Mouse (Mus musculus) layer of hippocampus, adult 11-12 months (tissue): ENCODE measurements around the gene Kndc1.

Source experiments
- DNase-seq: peaks from one replicate; pipeline ENCODE4 v3.0.0; 2022; ENCODE audit warnings: low spot score

Gene Kndc1

GRCm38 (mm10) chr7:139951991-139952633 lies 57.6 kb downstream of the Kndc1 start:
- DNase-seq: no peak

GRCm38 (mm10) chr7:139955505-139955904 lies 61.0 kb downstream of the Kndc1 start:
- DNase-seq: no peak

DNA sequence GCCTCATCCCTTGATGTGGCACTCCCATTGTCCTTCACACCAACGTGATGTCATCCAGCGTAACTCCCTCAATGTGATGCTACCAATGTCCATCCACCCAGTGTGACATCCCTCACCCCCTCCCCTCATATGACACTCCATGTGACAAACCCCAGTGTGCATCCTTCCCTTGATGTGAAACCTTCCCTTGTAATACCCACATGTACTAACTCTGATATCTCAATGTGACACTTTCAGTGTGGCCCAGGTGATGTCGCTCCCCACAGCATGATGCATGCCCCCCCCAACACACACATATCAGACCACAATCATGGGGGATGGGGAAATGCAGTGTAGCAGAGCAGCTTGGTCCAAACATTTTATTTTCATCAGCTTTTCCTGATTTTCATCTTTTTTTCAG lies 62.2 kb downstream of the Kndc1 start:
- DNase-seq: no peak

DNA sequence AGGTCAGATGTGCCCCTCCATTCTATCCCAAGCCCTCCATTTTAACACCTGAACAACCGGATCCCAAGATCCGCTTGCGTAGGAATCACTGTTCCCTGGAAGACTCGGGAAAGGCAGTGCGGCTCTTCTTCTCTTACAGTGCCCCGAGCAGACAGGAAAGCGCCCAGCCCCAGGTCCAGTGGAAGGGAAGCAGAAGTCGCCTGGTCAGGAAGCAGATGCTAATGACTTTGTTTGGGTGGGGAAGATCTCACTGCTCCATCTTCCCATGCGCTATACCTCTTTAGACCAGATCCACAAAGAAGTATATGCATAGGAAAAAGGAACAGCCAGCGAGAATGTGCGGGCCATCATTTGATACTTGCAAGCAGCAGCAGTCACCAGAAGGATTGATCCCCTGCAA lies 62.9 kb downstream of the Kndc1 start:
- DNase-seq: no peak

- no peak for DNase-seq
Measured at GRCm38 (mm10) chr7:139957958-139958357, 63.5 kb downstream of the Kndc1 start.

DNA sequence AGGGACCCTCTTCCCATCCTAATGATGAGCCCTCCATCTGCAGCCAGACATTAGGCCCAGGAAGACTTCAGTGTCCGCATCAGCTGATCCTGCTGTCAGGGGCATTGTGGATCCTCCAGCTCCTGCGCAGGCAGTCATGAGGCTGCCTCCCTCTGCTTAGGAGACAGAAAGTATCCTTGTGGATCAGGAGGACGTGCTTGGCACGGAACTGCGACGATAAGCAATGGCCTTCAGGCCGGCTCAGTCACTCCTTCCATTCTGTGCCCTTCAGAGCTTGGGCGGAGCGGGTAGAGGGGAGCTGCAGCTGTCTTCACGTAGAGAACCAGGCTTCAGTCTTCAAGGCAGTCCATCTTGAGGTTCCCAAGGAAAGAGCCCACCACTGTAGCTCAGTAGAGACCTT lies 66.6 kb downstream of the Kndc1 start:
- no peak for DNase-seq

GRCm38 (mm10) chr7:139963814-139964213 lies 69.3 kb downstream of the Kndc1 start:
- no peak for DNase-seq

DNA sequence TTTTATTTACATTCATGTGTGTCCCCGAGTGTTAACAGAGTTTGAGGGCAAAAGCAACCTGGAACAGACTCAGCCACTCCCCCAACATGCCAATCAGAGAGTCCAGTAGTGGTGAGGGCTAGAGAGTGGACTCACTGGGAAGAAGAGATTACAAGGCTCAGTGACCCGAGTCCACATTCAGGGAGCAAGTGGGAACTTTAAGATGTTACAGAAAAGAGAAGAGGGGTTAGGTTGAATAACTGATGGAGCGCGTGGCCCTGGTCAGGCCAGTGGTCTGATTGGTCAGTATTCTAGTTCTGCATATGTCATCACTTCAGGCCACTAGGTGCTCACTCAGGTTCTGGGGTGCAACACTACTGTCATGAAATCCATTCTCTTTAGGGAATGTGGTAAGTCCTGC lies 72.7 kb downstream of the Kndc1 start:
- DNase-seq: no peak

GRCm38 (mm10) chr7:139968428-139968827 lies 73.9 kb downstream of the Kndc1 start:
- no peak for DNase-seq

- peak; percentile 94 for DNase-seq
Measured at GRCm38 (mm10) chr7:139969348-139970130, 75.0 kb downstream of the Kndc1 start.

GRCm38 (mm10) chr7:139970216-139970919 lies 75.9 kb downstream of the Kndc1 start:
- DNase-seq: no peak

- no peak for DNase-seq
Measured at GRCm38 (mm10) chr7:139970979-139971378, 76.5 kb downstream of the Kndc1 start.

GRCm38 (mm10) chr7:139971436-139971835 lies 76.9 kb downstream of the Kndc1 start:
- no peak for DNase-seq

GRCm38 (mm10) chr7:139972923-139973331 lies 78.4 kb downstream of the Kndc1 start:
- no peak for DNase-seq

GRCm38 (mm10) chr7:139974307-139974706 lies 79.8 kb downstream of the Kndc1 start:
- DNase-seq: no peak

DNA sequence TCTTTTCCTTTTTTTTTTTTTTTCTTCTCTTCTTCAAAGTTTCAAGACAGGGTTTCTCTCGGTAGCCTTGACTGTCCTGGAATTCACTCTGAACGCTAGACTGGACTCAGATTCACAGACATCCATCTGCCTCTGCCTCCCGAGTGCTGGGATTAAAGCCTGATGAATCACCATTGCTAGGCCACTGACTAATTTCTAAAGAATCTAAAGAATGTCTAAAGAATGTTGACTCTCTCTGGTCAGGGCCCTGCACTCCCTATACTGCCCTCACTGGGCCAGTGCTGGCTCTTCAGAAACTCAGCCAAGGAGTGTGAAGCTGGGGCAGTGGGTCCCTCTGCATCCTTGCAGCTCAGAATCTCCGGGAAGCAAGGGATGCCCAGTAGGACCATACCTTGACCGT lies 81.0 kb downstream of the Kndc1 start:
- no peak for DNase-seq

DNA sequence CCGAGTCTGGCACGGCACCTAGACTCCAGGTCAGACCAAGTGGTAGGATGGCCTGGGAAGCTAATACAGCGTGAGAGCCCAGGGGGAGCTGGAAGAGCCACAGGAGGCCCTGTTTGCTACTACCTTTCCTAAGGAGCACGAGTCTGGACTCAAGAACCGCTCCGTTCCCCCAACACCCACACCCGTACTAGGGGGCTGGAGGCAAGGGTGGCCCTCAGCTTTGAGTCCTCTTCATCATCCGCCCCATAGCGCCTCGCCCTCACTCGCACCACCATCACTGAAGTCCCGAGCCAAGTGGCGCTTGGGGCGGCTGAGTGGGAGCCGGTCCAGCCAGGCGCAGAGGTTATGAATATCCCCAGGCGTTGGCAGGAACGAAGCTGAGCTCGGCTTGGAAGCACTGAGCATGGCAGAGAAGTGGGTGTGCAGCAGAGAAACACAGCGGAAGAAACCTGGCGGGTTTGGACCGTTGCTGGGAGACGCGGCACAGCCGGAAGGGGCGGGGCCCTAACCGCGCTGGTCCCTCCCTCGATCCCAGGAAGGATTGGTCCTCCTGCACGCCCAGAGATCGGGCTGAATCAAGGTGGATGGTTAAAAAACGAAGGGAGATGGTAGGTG lies 83.9 kb downstream of the Kndc1 start, which contains the start of gene 6430531B16Rik:
Gene 6430531B16Rik, minus strand, starts transcription at position 478 of the 615 bp plus-strand sequence.
- DNase-seq: peak; percentile 88

GRCm38 (mm10) chr7:139979011-139979719 lies 84.7 kb downstream of the Kndc1 start:
- peak; percentile 31 for DNase-seq

DNA sequence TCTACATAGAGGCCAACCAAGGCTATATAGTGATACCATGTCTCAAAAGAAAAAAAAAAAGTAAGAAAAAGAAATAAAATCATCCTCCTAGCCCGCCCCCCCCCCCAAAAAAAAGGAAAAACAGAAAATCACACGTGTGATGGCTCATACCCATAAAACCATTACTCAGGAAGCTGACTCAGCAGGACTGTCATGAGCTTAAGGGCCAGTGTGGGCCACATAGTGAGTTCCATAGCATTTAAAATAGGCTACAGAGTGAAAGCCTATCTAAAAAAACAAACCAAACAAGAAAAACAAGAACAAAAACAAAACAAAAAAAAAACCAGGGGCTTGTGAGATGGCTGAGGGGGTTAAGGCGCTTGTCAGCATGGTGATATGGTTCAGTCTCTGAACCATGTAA lies 86.3 kb downstream of the Kndc1 start:
- no peak for DNase-seq

DNA sequence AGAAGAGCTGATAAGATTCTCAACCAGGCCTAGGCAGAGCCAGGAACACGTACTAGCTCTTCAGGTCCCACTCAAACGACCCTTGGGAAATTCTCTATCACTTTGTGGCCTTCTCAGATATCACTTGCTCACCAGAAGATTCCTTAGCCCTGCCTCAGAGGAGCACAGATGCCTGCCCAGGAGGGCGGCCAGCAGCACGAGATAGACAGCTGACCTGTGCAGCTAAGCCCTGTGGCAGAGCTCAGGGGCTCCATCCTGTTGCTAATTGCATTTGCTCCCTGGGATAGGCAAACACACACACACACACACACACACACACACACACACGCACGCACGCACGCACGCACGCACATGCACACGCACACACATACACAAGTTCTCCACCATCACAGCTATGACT lies 87.6 kb downstream of the Kndc1 start:
- DNase-seq: no peak

DNA sequence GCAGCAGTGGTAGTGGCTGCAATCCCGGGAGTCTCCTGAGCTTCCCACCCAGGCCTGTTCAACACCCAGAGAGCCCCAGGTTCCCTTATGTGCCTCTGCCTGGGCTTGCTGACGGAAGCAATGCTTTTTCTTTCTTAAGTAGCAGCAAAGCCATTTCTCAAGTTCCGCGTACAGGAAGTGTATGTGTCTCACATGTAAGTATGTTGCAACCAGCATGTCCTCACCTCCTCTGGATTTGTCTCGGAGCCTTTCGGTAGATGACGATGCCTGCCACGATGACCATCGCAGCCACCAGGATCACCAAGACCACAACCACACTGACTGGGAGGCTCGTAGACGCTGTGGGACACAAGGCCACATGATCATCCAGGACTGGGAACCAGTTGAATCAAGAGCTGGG lies 90.0 kb downstream of the Kndc1 start:
- DNase-seq: no peak

- no peak for DNase-seq
Measured at GRCm38 (mm10) chr7:139988272-139988671, 93.8 kb downstream of the Kndc1 start.
